Mouse (Mus musculus): ENCODE data around the gene Atf7. TPM values are rescaled to one million over a fixed set of nuclear protein-coding genes. Genes with fewer than 3 reads are reported as not detected.

Gene Atf7
- polyA plus RNA-seq, 1 experiment from 2014 or later, result 17.0 TPM

- H3K27ac ChIP-seq (replicated peaks), result no peak overlapping the region
- H3K4me2 ChIP-seq (replicated peaks; ENCODE audit: low read depth), result no peak overlapping the region
- TF ChIP-seq CTCF (IDR thresholded peaks at IDR 0.05; ENCODE audit: low read depth) (no peak), EP300 (optimal IDR thresholded peaks at IDR 0.05) (no peak)
These were observed 48.3 kb downstream of the Atf7 start for GRCm38 (mm10) chr15:102576972-102577371.

DNA sequence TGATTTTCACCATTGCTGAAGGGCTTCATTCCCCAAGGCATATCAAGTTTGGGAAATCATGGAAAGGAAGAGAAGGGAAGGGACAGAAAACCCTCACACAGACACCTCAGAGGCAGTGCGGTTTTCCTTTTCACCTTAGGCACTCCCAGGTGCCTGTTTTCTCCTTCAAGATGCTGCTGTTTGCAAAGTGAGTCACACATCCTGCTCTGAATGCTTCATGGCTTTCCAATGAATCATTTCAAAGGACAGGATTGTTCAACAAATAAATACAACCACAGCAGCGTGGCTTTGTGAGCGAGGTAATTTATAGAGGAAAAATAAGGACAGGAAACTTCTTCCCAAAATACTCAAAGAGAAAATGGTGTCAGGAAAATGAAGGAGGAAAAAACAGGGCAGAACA is 53.2 kb downstream of the Atf7 start:
- peak; percentile 91 for ATAC-seq (ENCODE audit: low FRiP score, low TSS enrichment)
- peak overlapping the region; percentile 63; the same call in 1 of the 2 replicates for H3K27ac ChIP-seq (replicated peaks)

More at GRCm38 (mm10) chr15:102576972-102577371, 48.3 kb downstream of the Atf7 start:
- Histone ChIP-seq H3K4me3 (ENCODE audit: low read depth, low read length) (no peak overlapping the region), H3K4me1 (replicated peaks; ENCODE audit: control insufficient read depth, insufficient read depth) (no peaks in the 10 kb centered on the region), H3K9me3 (ENCODE audit: control insufficient read depth, low read length) (no peaks in the 10 kb centered on the region), H3K27me3 (ENCODE audit: control insufficient read depth, insufficient read depth, low read length) (no peaks in the 10 kb centered on the region), H3K36me3 (ENCODE audit: control insufficient read depth, insufficient read depth, low read length) (no peaks in the 10 kb centered on the region), H3K9ac (ENCODE audit: low read length) (no peak overlapping the region)
- DNase-seq (ENCODE audit: low spot score), result no peak
- 58% methylated on average over 1 of the region's 1 CpGs for WGBS
- no peak for ATAC-seq (ENCODE audit: low FRiP score, low TSS enrichment)

GRCm38 (mm10) chr15:102567849-102568248 is 57.4 kb downstream of the Atf7 start:
- WGBS, result 71% methylated on average over 2 of the region's 2 CpGs
- no peak for DNase-seq (ENCODE audit: low spot score)
- TF ChIP-seq CTCF (IDR thresholded peaks at IDR 0.05; ENCODE audit: low read depth) (no peak), EP300 (optimal IDR thresholded peaks at IDR 0.05) (no peak)
- no peak for ATAC-seq (ENCODE audit: low FRiP score, low TSS enrichment)
- H3K4me1 ChIP-seq (replicated peaks; ENCODE audit: control insufficient read depth, insufficient read depth), result no peaks in the 10 kb centered on the region
- no peak overlapping the region for H3K27ac ChIP-seq (replicated peaks)
- no peak overlapping the region for H3K4me2 ChIP-seq (replicated peaks; ENCODE audit: low read depth)
- 0 out of 2 replicates have a peak, but pooled peaks cover 2% of the 10 kb centered on the region for H3K36me3 ChIP-seq (ENCODE audit: control insufficient read depth, insufficient read depth, low read length)
- H3K27me3 ChIP-seq (ENCODE audit: control insufficient read depth, insufficient read depth, low read length), result no peaks in the 10 kb centered on the region
- H3K4me3 ChIP-seq (ENCODE audit: low read depth, low read length), result no peak overlapping the region
- H3K9ac ChIP-seq (ENCODE audit: low read length), result no peak overlapping the region
- no peaks in the 10 kb centered on the region for H3K9me3 ChIP-seq (ENCODE audit: control insufficient read depth, low read length)

More for the DNA sequence above, 53.2 kb downstream of the Atf7 start:
- H3K4me1 ChIP-seq (replicated peaks; ENCODE audit: control insufficient read depth, insufficient read depth), result no peaks in the 10 kb centered on the region
- no peak overlapping the region for H3K9ac ChIP-seq (ENCODE audit: low read length)
- no peaks in the 10 kb centered on the region for H3K36me3 ChIP-seq (ENCODE audit: control insufficient read depth, insufficient read depth, low read length)
- no peaks in the 10 kb centered on the region for H3K27me3 ChIP-seq (ENCODE audit: control insufficient read depth, insufficient read depth, low read length)
- DNase-seq (ENCODE audit: low spot score), result peak; percentile 37
- no peak overlapping the region for H3K4me2 ChIP-seq (replicated peaks; ENCODE audit: low read depth)
- no peak overlapping the region for H3K4me3 ChIP-seq (ENCODE audit: low read depth, low read length)
- H3K9me3 ChIP-seq (ENCODE audit: control insufficient read depth, low read length), result no peaks in the 10 kb centered on the region
- no peak for TF ChIP-seq CTCF (IDR thresholded peaks at IDR 0.05; ENCODE audit: low read depth)
- no peak for TF ChIP-seq EP300 (optimal IDR thresholded peaks at IDR 0.05)
- WGBS, result 35% methylated on average over 3 of the region's 3 CpGs

- Histone ChIP-seq H3K9me3 (ENCODE audit: control insufficient read depth, low read length) (no peaks in the 10 kb centered on the region), H3K4me2 (replicated peaks; ENCODE audit: low read depth) (no peak overlapping the region), H3K4me3 (ENCODE audit: low read depth, low read length) (no peak overlapping the region), H3K9ac (ENCODE audit: low read length) (no peak overlapping the region), H3K27me3 (ENCODE audit: control insufficient read depth, insufficient read depth, low read length) (no peaks in the 10 kb centered on the region), H3K4me1 (replicated peaks; ENCODE audit: control insufficient read depth, insufficient read depth) (no peaks in the 10 kb centered on the region), H3K36me3 (ENCODE audit: control insufficient read depth, insufficient read depth, low read length) (0 out of 2 replicates have a peak, but pooled peaks cover 7% of the 10 kb centered on the region), H3K27ac (replicated peaks) (no peak overlapping the region)
- TF ChIP-seq CTCF (IDR thresholded peaks at IDR 0.05; ENCODE audit: low read depth) (no peak), EP300 (optimal IDR thresholded peaks at IDR 0.05) (no peak)
- WGBS, result 84% methylated on average over 5 of the region's 5 CpGs
- DNase-seq (ENCODE audit: low spot score) (no peak), ATAC-seq (ENCODE audit: low FRiP score, low TSS enrichment) (no peak)
These were observed 61.6 kb downstream of the Atf7 start for GRCm38 (mm10) chr15:102563681-102564080.

- Histone ChIP-seq H3K9me3 (ENCODE audit: control insufficient read depth, low read length) (no peaks in the 10 kb centered on the region), H3K4me3 (ENCODE audit: low read depth, low read length) (no peak overlapping the region), H3K27ac (replicated peaks) (no peak overlapping the region), H3K9ac (ENCODE audit: low read length) (no peak overlapping the region), H3K27me3 (ENCODE audit: control insufficient read depth, insufficient read depth, low read length) (no peaks in the 10 kb centered on the region), H3K36me3 (ENCODE audit: control insufficient read depth, insufficient read depth, low read length) (0 out of 2 replicates have a peak, but pooled peaks cover 7% of the 10 kb centered on the region), H3K4me2 (replicated peaks; ENCODE audit: low read depth) (no peak overlapping the region), H3K4me1 (replicated peaks; ENCODE audit: control insufficient read depth, insufficient read depth) (no peaks in the 10 kb centered on the region)
- ATAC-seq (ENCODE audit: low FRiP score, low TSS enrichment) (no peak), DNase-seq (ENCODE audit: low spot score) (no peak)
- TF ChIP-seq CTCF (IDR thresholded peaks at IDR 0.05; ENCODE audit: low read depth) (no peak), EP300 (optimal IDR thresholded peaks at IDR 0.05) (no peak)
- 78% methylated on average over 3 of the region's 3 CpGs for WGBS
These were observed 62.2 kb downstream of the Atf7 start for GRCm38 (mm10) chr15:102563061-102563460.

GRCm38 (mm10) chr15:102562491-102562890 is 62.8 kb downstream of the Atf7 start:
- Histone ChIP-seq H3K9ac (ENCODE audit: low read length) (no peak overlapping the region), H3K4me1 (replicated peaks; ENCODE audit: control insufficient read depth, insufficient read depth) (no peaks in the 10 kb centered on the region), H3K36me3 (ENCODE audit: control insufficient read depth, insufficient read depth, low read length) (0 out of 2 replicates have a peak, but pooled peaks cover 7% of the 10 kb centered on the region), H3K4me2 (replicated peaks; ENCODE audit: low read depth) (no peak overlapping the region), H3K9me3 (ENCODE audit: control insufficient read depth, low read length) (no peaks in the 10 kb centered on the region), H3K4me3 (ENCODE audit: low read depth, low read length) (no peak overlapping the region), H3K27me3 (ENCODE audit: control insufficient read depth, insufficient read depth, low read length) (no peaks in the 10 kb centered on the region), H3K27ac (replicated peaks) (no peak overlapping the region)
- ATAC-seq (ENCODE audit: low FRiP score, low TSS enrichment), result no peak
- no peak for DNase-seq (ENCODE audit: low spot score)
- WGBS, result 80% methylated on average over 1 of the region's 1 CpGs
- no peak for TF ChIP-seq EP300 (optimal IDR thresholded peaks at IDR 0.05)
- TF ChIP-seq CTCF (IDR thresholded peaks at IDR 0.05; ENCODE audit: low read depth), result no peak
